Mouse (Mus musculus) neural tube, embryonic 11.5 days (tissue): ENCODE measurements around the gene Tfrc. TPM values are rescaled to one million over a fixed set of nuclear protein-coding genes. Genes with fewer than 3 reads are reported as not detected.

Experiments used
- ATAC-seq: fragments of 200-750 bp; cut with Nextera tagmentation; 2 replicates; pipeline ENCODE4 v1.8.0; 2017; ENCODE audit warnings: moderate number of reproducible peaks, mild to moderate bottlenecking, moderate TSS enrichment, moderate library complexity; ENCODE audit not compliant: insufficient read depth, low FRiP score, low TSS enrichment
- DNase-seq: peaks from one replicate; pipeline ENCODE4 v3.0.0-alpha.2; 2015; ENCODE audit warnings: low spot score
- H3K27ac ChIP-seq: fragments of 300-500 bp; sonication (generic); 2 replicates; pipeline ENCODE4 v1.5.1; 2014; ENCODE audit warnings: low read depth, mild to moderate bottlenecking, low read length
- H3K27me3 ChIP-seq: fragments of 300-500 bp; sonication (generic); 2 replicates; pipeline ENCODE4 v1.6.1; 2014; ENCODE audit warnings: mild to moderate bottlenecking, low read length, mixed read lengths; ENCODE audit not compliant: control insufficient read depth, insufficient read depth
- H3K36me3 ChIP-seq: fragments of 300-500 bp; sonication (generic); 2 replicates; pipeline ENCODE4 v1.6.1; 2014; ENCODE audit warnings: mild to moderate bottlenecking, low read length, moderate library complexity, mixed read lengths; ENCODE audit not compliant: control insufficient read depth, insufficient read depth
- H3K4me1 ChIP-seq: fragments of 300-500 bp; sonication (generic); 2 replicates; pipeline ENCODE4 v1.6.1; 2014; ENCODE audit warnings: low read length, mixed read lengths; ENCODE audit not compliant: control insufficient read depth, insufficient read depth
- H3K4me2 ChIP-seq: fragments of 300-500 bp; sonication (generic); 2 replicates; pipeline ENCODE4 v1.6.1; 2014; ENCODE audit warnings: low read depth, mild to moderate bottlenecking, moderate library complexity
- H3K4me3 ChIP-seq: fragments of 300-500 bp; sonication (generic); 2 replicates; pipeline ENCODE4 v1.5.1; 2014; ENCODE audit warnings: low read depth, low read length
- H3K9ac ChIP-seq: fragments of 300-500 bp; sonication (generic); 2 replicates; pipeline ENCODE4 v1.6.1; 2014; ENCODE audit warnings: mild to moderate bottlenecking, low read length
- H3K9me3 ChIP-seq: fragments of 300-500 bp; sonication (generic); 2 replicates; pipeline ENCODE4 v1.6.1; 2016; ENCODE audit warnings: low read length; ENCODE audit not compliant: control insufficient read depth
- WGBS: fragments of 180-500 bp; shearing (Covaris S2); extraction: QIAGEN DNeasy Blood & Tissue Kit; methylation state at CpG from one replicate; pipeline ENCODE4 v1.1.7; 2014; 5-methylcytosine and 5-hydroxymethylcytosine counted together
- polyA plus RNA-seq: library from polyadenylated mRNA; unstranded; fragments of >200 nt; fragmentation: Nextera tagmentation; extraction: Ambion mirVana; gene quantifications from 2 replicates; pipeline ENCODE4 v1.2.1, GENCODE M21; 2014

The Tfrc gene
- 66.9 and 67.9 TPM in 2 replicates for polyA plus RNA-seq

DNA sequence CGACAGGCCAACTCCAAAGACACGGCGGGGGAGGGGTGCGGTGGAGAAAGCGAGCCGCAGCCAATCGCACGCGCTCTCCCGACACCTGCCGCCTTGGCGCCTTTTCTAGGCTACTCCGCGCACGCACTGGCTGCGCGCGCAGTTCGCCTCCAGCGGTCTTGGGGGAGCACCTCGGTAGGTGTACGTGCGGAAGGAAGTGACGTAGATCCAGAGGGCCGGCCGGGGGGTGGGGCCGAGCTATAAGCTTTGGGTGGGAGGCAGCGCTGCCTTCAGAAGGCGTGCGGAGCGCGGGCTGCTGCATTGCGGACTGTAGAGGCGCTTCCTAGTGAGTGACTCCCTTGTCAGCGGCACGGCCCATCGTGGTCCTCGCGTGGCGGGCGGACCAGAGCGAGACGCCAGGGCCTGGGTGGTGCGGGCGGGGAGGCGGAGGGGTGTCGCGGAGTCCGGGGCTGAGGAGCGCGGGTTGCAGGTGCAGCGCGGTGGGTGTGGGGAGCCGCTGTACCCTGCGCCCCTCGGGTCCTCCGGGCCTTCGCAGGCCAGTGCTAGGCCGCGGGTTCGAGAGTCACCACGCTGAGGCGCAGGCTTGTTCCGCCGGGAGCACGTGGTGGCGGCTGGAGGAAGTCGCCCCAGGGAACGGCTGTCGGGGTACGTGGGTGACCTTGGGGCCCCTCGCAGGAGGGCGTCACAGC lies at the start of gene Tfrc:
Gene Tfrc, plus strand, starts transcription at position 209 of the 689 bp plus-strand sequence.
- DNase-seq (peak; percentile 100), ATAC-seq (peak; percentile 99)
- H3K27me3 ChIP-seq: no peaks in the 10 kb centered on the region
- under 1% methylated on average over 70 of the region's 73 CpGs for WGBS
- no peaks in the 10 kb centered on the region for H3K9me3 ChIP-seq
- peak within 1 kb of the TSS; percentile 78 for H3K4me2 ChIP-seq
- peak within 1 kb of the TSS; percentile 89 for H3K9ac ChIP-seq
- H3K4me1 ChIP-seq: peaks cover 4% of the 10 kb centered on the region; the same call in 1 of the 2 replicates
- no peaks in the 10 kb centered on the region for H3K36me3 ChIP-seq
- H3K4me3 ChIP-seq: peak within 1 kb of the TSS; percentile 82
- peak within 1 kb of the TSS; percentile 93 for H3K27ac ChIP-seq

DNA sequence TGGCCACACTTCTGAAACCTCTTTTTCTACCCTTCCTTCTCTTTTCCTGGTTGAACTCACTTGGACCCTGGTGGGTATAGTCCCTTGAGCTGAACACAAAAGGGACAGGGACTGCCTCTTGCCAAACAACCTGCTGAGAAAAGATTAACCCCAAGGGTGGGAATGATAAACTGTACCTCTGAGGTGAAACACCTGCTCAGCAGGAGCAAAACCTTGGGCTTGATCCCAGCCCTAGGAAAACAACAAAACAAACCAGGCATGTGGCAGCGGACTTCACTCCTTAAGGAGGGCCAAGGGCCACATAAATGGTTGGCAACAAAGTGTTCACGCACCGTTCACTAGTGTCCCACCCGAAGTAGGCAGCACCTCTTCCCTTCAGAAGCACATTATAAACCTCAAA lies 49.2 kb upstream of the Tfrc start:
- Histone ChIP-seq H3K4me2 (no peak overlapping the region), H3K4me1 (no peaks in the 10 kb centered on the region), H3K9ac (no peak overlapping the region), H3K4me3 (no peak overlapping the region), H3K27ac (no peak overlapping the region), H3K36me3 (no peaks in the 10 kb centered on the region), H3K27me3 (no peaks in the 10 kb centered on the region), H3K9me3 (no peaks in the 10 kb centered on the region)
- ATAC-seq (no peak), DNase-seq (no peak)
- WGBS: 74% methylated on average over 4 of the region's 4 CpGs

DNA sequence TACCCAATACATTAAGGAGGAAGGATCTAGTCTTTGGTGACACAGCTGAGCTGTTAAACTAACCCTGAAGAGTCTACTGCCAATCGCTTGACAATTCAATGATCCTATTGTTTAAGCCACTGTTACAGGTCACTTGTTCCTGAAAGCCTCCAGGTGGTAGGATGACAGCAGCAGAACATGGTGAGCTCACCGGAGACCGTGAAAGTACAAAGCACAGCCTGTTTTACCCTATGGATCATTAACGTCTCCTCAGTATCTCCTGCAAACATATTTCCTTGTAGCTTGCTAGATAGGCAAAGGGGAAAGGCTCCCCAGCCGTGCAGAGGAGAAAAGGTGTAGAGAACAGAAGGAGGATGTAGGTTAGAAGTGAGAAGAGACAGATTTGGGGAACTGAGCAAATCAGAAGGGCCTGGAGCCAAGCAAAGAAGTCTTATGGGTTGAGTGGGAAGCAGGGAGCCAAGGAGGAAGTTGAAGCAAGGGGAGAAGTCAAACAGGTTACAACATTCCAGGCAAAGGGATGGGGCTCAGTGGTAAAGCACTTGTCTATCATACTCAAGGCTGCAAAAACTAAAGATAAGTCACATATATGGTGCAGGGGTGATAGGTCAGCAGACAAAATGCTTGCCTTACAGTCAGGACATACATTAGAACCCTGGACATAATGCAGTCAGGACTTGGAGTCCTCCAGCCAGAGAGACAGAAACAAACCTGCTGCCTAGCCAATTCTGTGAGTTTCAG lies 45.5 kb upstream of the Tfrc start:
- Histone ChIP-seq H3K27ac (no peak overlapping the region), H3K4me1 (no peaks in the 10 kb centered on the region), H3K4me2 (no peak overlapping the region), H3K27me3 (no peaks in the 10 kb centered on the region), H3K36me3 (no peaks in the 10 kb centered on the region), H3K9me3 (no peaks in the 10 kb centered on the region), H3K9ac (no peak overlapping the region), H3K4me3 (no peak overlapping the region)
- WGBS: 74% methylated on average over 5 of the region's 5 CpGs
- DNase-seq: no peak
- ATAC-seq: no peak

GRCm38 (mm10) chr16:32567282-32567681 lies 41.4 kb upstream of the Tfrc start:
- no peak for ATAC-seq
- H3K4me1 ChIP-seq: no peaks in the 10 kb centered on the region
- no peaks in the 10 kb centered on the region for H3K36me3 ChIP-seq
- H3K4me3 ChIP-seq: no peak overlapping the region
- H3K27me3 ChIP-seq: no peaks in the 10 kb centered on the region
- no peak overlapping the region for H3K27ac ChIP-seq
- H3K9me3 ChIP-seq: no peaks in the 10 kb centered on the region
- H3K9ac ChIP-seq: no peak overlapping the region
- WGBS: 65% methylated on average over 4 of the region's 4 CpGs
- no peak overlapping the region for H3K4me2 ChIP-seq
- no peak for DNase-seq

- H3K4me1 ChIP-seq: no peaks in the 10 kb centered on the region
- no peaks in the 10 kb centered on the region for H3K27me3 ChIP-seq
- H3K4me2 ChIP-seq: no peak overlapping the region
- H3K9ac ChIP-seq: no peak overlapping the region
- ATAC-seq (no peak), DNase-seq (no peak)
- 81% methylated on average over 6 of the region's 6 CpGs for WGBS
- H3K36me3 ChIP-seq: no peaks in the 10 kb centered on the region
- no peak overlapping the region for H3K27ac ChIP-seq
- H3K9me3 ChIP-seq: no peaks in the 10 kb centered on the region
- no peak overlapping the region for H3K4me3 ChIP-seq
Observed at GRCm38 (mm10) chr16:32568401-32568800, 40.3 kb upstream of the Tfrc start.

DNA sequence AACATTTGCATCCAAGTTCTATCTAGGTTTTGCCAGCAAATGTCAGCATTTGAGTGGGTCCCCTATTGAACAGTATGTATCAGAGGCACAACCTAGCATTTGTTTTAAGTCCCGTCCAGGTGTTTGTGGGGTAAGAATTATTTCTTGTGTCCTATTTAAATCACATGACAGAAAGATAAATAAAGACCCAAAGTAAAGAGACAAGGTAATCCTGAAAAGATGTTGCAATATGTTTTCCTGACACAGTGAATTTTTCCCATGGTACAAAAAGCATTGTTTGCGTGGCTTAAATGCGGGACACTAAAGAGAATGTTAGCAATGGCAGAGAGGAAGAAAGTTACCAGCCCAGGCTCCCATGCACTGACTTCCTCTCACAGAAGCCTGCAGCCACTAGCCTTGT lies 38.7 kb upstream of the Tfrc start:
- Histone ChIP-seq H3K4me1 (no peaks in the 10 kb centered on the region), H3K9me3 (no peaks in the 10 kb centered on the region), H3K27me3 (no peaks in the 10 kb centered on the region), H3K9ac (no peak overlapping the region), H3K27ac (no peak overlapping the region), H3K4me2 (no peak overlapping the region), H3K36me3 (no peaks in the 10 kb centered on the region), H3K4me3 (no peak overlapping the region)
- DNase-seq (no peak), ATAC-seq (no peak)
- 87% methylated on average over 3 of the region's 3 CpGs for WGBS

- no peak overlapping the region for H3K27ac ChIP-seq
- ATAC-seq (no peak), DNase-seq (no peak)
- no peak overlapping the region for H3K9ac ChIP-seq
- no peaks in the 10 kb centered on the region for H3K9me3 ChIP-seq
- no peaks in the 10 kb centered on the region for H3K36me3 ChIP-seq
- no peak overlapping the region for H3K4me2 ChIP-seq
- no peaks in the 10 kb centered on the region for H3K4me1 ChIP-seq
- 85% methylated on average over 4 of the region's 4 CpGs for WGBS
- no peaks in the 10 kb centered on the region for H3K27me3 ChIP-seq
- no peak overlapping the region for H3K4me3 ChIP-seq
Observed at GRCm38 (mm10) chr16:32572528-32572927, 36.2 kb upstream of the Tfrc start.

GRCm38 (mm10) chr16:32586482-32586881 lies 22.2 kb upstream of the Tfrc start:
- no peak overlapping the region for H3K4me2 ChIP-seq
- DNase-seq: no peak
- H3K36me3 ChIP-seq: no peaks in the 10 kb centered on the region
- H3K27ac ChIP-seq: no peak overlapping the region
- no peaks in the 10 kb centered on the region for H3K4me1 ChIP-seq
- no peaks in the 10 kb centered on the region for H3K27me3 ChIP-seq
- no peak overlapping the region for H3K4me3 ChIP-seq
- H3K9ac ChIP-seq: no peak overlapping the region
- 87% methylated on average over 4 of the region's 4 CpGs for WGBS
- no peak for ATAC-seq
- no peaks in the 10 kb centered on the region for H3K9me3 ChIP-seq

GRCm38 (mm10) chr16:32588568-32588967 lies 20.2 kb upstream of the Tfrc start:
- no peak overlapping the region for H3K27ac ChIP-seq
- ATAC-seq: no peak
- no peaks in the 10 kb centered on the region for H3K4me1 ChIP-seq
- no peaks in the 10 kb centered on the region for H3K9me3 ChIP-seq
- H3K9ac ChIP-seq: no peak overlapping the region
- WGBS: 92% methylated on average over 3 of the region's 3 CpGs
- no peak for DNase-seq
- H3K36me3 ChIP-seq: no peaks in the 10 kb centered on the region
- no peak overlapping the region for H3K4me2 ChIP-seq
- no peaks in the 10 kb centered on the region for H3K27me3 ChIP-seq
- H3K4me3 ChIP-seq: no peak overlapping the region
